Mouse (Mus musculus): ENCODE measurements at regions not wholly inside any gene's neighbourhood (a gene's known extent, or its start where the extent isn't known, plus 50 kb on each side); places are given as distances from the start of the nearest gene placed in this dataset.

GRCm38 (mm10) chr9:83691332-83692198, 114.5 kb downstream of the Elovl4 start:
- H3K9me3 ChIP-seq = no peaks in the 10 kb centered on the region
- 20% methylated on average over 24 of the region's 24 CpGs for WGBS
- H3K27ac ChIP-seq = peak overlapping the region; percentile 42; the same call in 1 of the 2 replicates
- no peaks in the 10 kb centered on the region for H3K27me3 ChIP-seq (ENCODE audit: insufficient read depth, poor library complexity, severe bottlenecking)
- H3K4me3 ChIP-seq = peak overlapping the region; percentile 48
- DNase-seq (ENCODE audit: low spot score) = no peak
- H3K36me3 ChIP-seq = no peaks in the 10 kb centered on the region
- peaks cover 4% of the 10 kb centered on the region; the same call in 1 of the 2 replicates for H3K4me1 ChIP-seq
